Mouse (Mus musculus) spleen, adult 2 months (tissue): ENCODE data around the gene Leap2.

Source experiments
- CTCF ChIP-seq: fragments of 200-500 bp; IDR thresholded peaks from 2 replicates; pipeline ENCODE4 v1.5.1; 2011; ENCODE audit warnings: mild to moderate bottlenecking, inconsistent platforms; ENCODE audit not compliant: insufficient read depth, insufficient read length, insufficient replicate concordance; ENCODE audit errors: extremely low read depth
- POLR2A ChIP-seq: fragments of 200-500 bp; IDR thresholded peaks from 2 replicates; pipeline ENCODE4 v1.6.1; 2011; ENCODE audit warnings: low read depth, low read length, inconsistent platforms

DNA sequence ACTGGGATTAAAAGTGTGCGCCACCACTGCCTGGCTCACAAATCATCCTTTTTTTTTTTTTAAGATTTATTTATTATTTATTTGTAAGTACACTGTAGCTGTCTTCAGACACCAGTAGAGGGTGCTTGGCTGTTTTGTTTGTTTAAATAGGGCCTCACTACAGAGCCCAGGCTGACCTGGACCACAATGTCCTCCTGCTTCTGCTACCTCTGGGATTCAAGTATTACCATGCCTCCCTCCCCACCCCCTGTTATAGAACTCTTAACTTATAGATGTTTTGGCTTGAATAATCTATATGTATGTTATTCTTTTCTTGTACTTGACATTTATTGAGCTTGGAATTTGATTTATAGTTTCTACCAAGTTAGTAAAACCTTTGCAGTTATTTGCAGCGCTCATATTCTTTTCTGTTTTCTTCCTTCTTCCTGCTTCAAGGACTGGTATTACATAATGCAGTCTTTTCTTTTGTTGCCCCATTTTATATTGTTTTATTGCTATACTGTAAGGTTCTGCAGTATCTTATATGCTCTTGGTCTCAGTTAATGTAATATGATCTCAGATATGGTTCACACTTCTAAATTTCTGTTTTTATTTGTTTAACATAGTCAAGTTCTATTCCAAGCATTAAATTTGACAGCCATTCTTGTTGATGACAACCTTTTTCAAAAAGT is 39.1 kb downstream of the Leap2 start:
- TF ChIP-seq CTCF (no peak), POLR2A (no peak)
